Mouse (Mus musculus) right cerebral cortex, postnatal 4 days (tissue): ENCODE measurements around the gene Paxx.
A peak's percentile ranks its signal among the peaks of the same experiment; 100 is the strongest.

ENCODE experiments used
- DNase-seq: peaks from one replicate; pipeline ENCODE4 v3.0.0-alpha.2; 2022

Gene Paxx

DNA sequence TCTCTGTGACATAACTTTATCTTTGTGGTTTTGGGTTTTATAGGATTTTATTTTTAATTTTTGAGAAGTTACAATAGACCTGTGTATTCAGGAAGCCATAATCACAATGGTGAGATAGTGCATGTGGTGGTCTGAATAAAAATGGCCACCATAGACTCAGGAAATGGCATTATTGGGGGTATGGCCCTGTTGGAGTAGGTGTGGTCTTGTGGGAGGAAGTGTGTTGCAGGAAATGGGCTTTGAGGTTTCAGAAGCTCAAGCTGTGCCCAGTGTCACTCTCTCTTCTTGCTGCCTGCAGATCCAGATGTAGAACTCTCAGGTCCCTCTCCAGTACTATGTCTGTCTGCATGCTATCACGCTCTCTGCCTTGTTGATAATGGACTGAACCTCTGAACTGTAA, 19.6 kb upstream of the Paxx start:
- no peak for DNase-seq

DNA sequence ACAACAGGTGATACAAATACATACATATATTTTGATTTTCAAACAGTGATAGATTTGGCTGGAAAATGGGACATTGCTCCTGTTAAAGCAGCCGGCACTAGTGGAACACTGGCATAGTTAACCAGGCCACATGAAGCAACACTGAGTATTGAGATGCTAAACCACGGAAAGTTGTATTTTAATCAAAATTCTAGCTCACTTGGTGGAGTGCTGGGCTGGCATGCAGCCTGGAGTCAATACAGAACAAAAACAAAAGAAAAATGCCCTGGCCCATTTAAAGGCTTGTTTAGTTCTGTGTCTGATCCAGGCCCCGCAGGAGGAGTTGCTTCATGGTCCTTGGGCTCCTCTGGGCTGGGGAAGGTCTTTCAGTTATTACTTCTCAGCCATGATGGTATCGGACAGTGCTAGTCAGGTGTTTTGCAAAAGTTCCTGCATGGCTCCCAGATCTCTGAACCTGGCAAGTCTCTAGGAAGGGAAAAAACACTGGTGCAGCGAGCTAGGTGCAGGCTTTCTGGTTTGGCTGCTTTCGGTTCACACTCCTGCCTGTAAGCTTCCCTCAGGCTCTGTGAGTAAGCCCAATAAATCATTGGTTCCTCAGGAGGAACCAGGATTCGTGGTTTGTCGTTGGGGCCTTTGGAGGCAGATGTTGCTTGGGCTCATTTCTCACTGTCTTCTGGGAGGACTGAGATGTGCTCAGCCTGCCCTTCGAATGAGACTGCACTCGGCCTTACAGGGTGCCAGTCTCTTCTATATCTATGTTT, 18.8 kb upstream of the Paxx start:
- no peak for DNase-seq

DNA sequence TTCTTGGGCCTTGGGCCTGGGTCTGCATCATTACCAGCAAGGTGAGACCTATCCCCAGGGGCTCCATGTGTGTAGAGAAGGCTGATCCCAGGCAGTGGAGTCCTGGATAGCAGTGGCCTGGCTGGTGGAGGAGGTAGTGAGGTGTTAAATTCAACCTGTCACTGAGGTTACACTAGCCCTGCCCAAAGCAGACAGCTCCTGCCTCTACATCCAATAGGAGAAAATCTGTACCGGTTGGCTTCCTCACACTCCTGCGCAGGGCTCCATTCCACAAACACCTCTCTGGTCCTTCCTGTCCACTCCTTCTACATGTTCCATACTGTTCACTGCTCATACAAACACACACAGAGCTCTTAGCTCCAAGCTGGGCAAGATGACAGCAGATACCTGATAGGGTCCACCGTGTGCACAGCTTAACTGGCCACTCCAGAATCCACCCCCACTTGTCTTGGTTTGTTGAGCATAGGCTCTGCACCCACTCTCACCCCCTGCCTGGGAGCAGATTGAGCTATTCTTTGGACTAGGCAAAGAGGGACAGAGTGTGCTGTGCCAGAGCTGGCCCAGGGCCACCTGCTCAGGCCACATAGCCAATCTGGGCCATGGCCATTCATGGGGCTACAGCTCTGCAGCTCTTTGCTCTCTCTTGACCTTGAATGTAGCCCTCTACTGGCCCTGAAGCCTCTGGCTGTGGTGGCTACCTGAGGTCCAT, 17.2 kb upstream of the Paxx start:
- no peak for DNase-seq

DNA sequence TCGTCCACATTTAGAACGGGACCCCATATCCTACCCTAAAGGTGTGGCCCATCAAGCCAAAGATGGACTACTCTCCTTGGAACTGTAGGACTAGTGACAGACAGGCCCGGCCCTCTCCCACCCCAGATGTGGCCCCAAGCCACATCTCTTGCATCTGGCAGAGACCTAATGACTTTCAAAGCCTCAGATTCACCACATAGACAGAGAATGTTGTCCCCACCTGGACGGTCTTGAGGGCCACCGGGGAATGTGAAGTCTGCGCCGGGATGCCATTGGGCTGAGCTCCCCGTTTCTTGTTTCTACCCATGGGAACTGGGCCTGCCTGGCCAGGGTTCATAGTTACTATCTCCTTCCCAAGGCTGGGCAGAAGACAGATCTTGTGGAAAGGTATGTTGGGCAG, 16.6 kb upstream of the Paxx start:
- DNase-seq: no peak

DNA sequence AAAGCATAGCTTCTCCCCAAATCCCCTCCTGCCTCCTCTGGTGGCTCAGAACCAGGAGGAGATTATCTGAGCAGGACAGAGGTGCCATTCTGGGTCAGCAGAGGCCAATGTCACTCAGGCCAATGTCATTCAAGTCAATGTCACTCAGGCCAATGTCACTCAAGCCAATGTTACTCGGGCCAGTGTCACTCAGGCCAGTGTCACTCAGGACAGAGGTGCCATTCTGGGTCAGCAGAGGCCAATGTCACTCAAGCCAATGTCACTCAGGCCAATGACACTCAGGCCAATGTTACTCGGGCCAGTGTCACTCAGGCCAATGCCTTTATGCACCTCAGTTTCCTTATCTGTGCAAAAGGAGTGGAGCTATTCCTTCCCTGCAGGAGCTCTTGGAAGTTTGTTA, 11.7 kb upstream of the Paxx start:
- DNase-seq: no peak

DNA sequence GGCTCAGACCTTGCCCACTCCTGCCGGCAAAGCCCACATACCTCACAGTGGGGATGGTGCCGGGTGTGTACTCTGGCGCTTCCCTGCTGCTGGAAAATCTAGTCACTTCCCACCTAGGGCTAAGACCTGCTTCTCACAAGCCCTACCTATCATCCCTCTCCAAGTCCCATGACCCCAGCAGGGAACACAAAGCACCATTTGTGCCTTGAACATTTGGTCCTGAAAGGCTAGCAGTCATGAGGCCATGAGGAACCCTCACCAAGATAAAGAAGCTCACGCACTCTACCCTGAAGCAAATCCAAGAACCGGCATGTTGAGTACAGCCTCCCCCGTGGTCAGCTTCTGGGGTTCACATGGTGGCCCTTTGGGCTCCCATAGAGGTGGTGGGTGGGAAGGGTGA, 9.1 kb upstream of the Paxx start, which contains the start of gene Ptgds:
TSS of gene Ptgds (minus strand) at position 78 of the 400 bp plus-strand sequence.
- no peak for DNase-seq

DNA sequence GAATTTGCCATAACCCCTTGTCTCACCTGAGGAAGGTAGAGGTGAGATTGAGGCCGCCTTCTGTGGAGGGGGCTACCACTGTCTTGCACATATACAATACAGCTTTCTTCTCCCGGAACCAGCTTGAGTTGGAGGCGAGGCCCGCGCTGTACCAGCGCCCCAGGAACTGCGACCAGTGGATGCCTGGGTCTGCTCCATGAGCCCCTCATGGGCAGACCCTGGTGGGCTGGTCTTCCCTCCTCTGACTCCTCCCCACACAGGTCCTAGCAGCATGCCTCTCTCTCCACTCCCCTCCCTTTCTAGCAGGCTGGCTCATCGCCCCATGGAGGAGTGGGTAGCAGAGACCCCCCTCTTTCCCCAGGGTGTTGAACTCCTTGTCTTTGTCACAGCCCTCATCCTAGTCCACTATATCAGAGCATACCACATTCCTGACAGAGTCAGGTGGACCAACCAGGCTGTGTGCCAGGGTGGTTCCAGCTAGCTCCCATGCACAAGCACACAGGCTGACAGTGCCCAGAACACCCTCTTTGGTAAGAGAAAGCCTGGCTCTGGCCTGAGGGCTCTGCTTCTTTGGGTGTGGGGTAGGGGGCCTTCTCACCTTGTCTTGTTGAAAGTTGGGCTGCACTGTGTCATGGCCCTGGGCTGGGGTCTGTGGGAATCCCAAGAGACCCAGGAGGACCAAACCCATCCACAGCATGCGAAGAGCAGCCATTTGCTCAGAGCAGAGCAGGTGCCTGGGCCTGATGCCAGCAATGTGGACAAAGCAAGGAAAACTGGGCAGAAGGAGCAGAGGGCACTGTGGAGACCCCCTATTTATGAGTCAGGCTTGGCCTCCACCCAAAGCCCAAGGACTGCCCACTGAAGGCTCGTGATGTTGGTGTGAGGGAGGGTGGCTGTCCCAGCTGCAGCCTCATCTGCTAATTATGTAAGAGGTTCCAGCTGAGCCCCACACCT, 8.3 kb upstream of the Paxx start:
- DNase-seq: peak; percentile 65

DNA sequence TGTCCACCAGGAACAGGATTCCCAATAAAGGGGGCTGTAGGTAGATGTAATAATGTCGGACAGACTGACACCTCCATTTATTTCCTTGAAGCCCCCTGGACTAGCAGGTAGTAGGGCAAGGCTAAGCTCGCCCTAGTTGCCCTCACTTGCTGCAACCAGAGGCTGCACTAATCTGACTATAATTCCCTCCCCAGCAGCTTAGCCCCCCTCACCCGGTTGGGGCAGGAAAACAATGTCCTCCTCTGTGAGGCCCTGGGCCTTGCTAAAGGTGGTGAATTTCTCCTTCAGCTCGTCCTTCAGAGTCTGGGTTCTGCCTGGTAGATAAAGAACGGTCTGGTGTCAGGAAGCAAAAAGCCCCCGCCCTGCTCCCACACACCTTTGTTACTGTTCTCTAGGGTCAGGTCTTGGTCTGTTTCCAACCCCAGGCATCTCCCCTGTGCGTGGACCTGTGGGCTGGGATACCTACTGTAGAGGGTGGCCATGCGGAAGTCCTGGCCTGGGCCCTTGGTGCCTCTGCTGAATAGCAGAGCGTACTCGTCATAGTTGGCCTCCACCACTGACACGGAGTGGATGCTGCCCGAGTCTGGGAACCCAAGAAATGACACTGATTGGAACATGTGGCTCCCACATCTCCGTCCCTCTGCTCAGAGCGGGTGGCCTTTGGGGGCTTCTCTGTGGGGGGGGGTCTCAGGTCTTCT, 6.9 kb upstream of the Paxx start:
- DNase-seq: no peak

DNA sequence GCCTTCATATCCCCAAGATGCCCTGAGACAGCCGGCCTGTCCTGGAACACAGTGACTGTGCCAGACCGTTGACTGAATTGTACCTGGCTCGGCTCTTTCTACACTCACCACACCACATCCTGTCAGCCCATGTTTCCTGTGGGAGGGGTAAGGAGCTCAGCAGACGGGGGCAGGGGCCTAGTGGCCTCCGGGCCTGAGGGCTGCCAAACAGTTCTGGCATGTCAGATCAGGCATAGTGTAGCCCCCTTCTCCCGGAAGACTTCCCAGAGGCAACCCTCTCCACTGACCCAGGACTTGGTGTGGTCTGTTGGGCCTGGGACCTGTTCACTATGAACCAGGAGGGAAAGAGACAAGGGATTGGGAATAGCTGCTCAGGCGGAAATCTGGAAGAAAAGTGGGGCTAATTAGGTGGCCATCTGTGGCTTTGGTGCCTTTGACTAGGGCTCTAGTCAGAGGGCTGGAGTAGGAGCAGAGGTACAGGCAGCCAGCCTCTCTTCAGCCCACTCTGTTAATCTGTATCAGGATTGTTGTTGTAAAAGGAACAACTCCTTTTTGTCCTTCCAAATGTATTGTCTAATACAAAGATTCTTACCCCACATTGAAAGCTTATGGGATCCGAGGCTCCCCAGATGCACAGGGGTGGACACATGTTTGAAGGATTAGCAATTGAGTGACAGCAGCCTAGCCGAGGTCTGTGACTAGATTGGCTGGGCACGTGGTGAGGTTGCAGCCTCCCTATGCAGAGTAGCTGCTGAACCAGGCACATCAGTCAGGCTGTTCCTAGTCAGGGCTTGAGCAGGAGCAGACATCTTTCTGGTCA, 5.1 kb upstream of the Paxx start:
- no peak for DNase-seq

DNA sequence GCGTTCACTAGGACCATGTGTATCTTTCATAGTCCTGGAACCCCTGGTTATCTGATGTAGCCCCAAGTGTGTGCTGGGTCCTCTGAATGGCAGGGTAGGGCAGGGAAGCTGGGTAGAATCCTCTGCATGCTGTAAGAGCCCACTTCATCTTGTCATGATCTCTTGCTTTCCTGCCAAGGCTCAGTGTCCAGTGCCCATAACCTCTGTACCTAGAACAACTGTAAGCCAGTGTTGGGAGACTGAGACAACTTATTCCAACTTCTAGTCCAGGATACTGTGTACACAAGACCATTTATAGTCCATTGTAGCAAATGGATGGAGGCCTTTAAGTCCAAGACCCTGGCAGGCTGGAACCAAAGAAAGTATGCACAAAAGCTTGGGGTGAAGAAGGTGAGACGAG, 4.4 kb upstream of the Paxx start:
- DNase-seq: no peak

DNA sequence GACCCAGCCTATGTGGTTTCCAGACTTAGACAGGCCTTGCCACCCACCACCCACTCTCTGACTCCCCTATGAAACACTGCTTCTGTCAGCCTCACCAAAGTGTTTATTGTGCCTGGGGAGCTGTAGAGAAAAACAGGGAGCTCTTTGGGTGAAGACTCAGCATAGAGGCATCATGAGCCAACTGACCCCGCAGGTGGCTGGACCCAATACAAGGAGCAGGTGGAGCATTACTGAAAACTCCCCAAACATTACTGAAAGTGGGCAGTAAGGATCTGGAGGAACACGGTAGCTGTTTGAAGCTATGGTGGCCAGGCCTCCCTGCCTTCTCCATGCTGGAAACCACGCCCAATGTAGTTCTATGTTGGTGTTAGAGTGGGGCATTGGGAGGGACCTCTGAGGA, 2.7 kb upstream of the Paxx start:
- no peak for DNase-seq

DNA sequence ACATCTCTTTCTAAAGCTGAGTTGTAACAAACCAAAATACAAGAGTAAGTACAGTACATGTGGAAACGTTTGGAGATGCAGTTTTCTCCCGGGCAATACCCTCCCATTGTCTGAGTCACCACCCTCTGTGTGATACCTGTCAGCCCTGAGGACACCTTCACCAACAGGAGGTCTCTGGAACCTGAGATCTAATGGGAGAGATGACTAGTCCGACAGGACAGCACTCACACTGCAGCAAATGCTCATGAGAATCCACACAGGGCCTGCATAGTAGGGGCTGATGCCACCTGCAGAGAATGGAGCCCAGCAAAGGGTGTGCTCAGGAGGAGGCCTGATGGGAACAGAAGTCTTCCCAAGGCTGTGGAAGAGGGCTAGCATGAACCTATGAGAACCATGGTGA, 513 bp upstream of the Paxx start:
- no peak for DNase-seq

DNA sequence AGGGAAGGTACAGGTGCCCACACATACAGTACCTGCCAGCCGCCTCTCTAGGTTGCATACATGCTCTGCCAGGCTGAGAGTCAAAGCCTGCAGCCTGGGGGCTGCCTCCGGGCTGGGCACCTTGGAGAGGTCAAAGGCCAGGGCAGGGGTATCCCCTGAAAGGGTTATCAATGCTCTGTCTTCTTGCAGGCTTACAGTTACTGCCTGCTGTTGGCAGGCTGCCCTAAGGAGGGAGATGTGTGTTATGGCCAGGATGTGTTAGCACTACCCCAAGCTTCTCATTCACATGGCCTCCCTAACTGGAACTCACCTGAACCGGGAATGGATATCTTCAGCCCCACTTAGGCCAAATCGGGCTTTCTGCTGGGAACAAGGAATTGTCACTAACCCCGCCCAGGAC, 759 bp downstream of the Paxx start:
- peak; percentile 43 for DNase-seq

DNA sequence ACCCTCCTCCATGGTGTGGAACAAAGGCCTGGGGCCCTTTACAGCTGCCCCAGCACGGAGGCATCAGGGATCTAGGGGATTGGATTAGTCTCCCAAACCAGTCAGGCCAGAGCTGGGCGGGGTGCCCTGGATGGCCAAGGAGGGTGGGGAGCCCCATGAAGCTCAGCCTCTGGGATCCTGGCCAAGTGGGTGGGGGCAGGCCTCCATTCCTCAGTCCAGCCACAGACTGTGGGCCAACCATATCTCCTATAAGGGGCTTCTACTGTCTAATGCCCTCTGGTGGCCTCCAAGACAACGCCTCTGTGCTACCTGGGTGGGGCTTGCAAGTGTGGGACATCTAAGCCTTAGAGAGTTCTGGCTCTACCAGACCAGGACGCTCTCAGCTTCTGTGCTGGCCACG, 2.0 kb downstream of the Paxx start:
- DNase-seq: peak; percentile 42

DNA sequence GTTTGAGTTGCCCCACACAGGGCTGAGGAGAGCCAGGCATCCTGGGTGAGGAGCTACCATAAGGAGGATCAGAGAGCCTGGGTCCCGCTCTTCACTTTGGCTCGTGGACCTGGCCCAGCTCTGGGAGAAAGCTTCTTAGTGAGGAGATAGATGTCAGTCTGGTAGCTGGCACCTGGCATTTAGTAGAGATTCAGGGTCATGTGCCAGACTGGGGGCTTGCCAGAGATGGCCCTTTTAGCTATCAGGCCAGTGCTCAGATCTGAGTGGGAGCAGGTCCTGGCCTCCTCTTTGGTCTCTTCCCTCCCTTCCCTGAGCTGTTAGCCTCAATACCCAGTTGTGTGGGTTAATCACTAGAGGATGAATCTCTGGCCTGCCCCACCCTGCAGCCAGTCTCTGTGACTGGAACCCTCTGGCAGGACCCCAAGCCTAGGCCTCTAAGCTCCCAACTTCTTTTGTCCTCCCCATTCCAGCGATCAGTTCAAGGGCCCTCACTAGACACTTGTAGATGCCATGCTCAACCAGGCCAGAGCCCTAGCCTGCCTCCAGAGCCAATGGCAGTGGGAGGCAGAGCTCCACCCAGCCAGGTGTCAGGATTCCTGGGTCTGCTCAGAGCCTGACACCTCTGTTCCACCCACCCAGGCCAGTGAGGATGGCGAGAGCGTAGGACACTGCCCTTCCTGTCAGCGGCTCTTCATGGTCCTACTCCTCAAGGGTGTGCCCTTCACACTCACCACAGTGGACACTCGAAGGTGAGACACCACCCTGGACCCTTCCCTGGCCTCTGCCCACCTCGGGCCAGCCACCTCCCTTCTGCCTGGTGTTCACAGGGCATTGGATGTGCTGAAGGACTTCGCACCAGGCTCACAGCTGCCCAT, 3.6 kb downstream of the Paxx start:
- DNase-seq: no peak

DNA sequence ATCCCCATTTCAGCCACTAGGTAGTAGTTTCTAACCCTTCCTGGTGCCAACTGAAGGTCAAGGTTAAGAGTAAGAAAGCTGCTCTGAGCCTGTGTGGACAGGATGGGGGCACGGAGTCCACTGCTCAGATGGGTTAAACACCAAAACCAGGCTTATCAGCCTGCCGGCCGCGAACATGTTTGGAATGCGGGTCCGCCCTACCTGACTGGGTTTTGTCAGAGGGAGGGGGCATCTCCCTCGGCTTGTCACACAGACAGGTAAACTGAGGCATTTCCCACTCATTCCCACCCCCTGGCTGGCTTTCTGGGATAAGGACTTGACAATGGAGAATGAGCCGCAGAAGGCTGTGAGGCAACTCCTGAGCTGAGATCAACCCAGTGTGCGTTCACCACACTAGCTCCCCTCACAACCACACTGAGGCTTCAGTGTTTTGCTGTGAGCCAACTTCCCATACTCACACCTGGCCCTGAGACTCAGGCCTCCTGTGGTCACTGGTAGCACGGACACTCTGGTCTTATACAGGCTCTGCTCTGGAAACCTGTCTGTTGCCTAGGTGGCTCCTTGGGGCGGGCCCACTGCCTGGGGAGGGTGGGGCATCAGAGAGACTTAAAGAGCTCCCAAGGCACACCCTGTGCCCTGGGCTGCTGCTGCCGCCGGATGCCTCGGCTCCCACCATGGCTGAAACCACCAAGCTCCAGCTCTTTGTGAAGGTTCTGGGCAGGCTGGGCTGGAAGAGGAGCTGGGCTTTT, 4.5 kb downstream of the Paxx start, which contains the start of gene Clic3:
TSS of gene Clic3 (plus strand) at position 634 of the 749 bp plus-strand sequence.
- no peak for DNase-seq

DNA sequence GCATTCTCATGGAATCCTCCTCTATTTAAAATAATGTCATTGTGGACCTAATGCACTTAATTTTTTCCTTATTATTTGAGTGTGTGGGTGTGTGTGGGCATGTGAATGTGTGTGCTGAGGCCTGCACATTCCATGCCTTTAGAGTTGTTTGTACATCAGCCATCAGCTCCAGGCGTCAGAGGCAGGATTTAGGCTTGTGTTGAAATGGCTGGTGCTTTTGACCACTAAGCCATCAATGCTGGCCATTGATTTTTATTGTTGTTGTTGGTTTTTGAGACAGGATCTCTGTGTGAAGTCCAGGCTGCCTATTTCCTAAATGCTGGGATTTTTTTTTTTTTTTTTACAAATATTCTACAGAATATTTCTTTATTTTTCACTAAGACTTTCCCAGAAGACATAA, 7.9 kb downstream of the Paxx start:
- no peak for DNase-seq

DNA sequence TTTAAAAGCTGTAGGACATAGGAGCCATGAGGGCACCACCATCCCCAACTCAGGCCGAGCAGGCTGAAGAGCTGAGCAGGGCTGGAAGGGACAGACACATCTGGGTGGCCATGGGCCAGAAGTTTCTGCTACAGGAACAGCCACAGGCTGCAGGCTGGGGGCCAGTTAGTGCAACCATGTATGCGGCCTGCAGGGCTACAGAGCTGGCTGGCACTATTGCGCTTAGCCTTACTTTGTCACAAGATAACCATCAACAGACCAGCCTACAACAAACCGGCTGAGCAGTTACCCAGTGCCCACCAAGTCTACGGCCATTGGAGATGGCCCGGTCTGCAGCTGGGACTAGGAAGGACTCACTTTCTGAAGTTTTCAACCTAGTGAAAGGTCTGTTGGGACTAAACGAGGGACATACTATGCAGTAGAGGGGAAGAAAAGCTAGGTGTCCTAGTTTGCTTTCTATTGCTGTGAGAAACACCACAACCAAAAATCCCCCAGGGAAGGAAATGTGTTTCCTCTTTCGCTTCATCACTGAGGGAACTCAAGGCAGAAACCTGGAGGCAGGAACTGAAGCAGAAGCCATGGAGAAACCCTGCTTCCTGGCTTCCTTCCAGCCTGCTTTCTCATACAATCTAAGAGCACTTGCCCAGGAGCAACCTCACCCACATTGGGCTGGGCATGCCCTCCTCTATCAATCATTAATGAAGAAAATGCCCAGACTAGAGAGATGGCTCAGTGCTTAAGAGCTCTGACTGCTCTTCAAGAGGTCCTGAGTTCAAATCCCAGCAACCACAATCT, 9.8 kb downstream of the Paxx start:
- DNase-seq: no peak

DNA sequence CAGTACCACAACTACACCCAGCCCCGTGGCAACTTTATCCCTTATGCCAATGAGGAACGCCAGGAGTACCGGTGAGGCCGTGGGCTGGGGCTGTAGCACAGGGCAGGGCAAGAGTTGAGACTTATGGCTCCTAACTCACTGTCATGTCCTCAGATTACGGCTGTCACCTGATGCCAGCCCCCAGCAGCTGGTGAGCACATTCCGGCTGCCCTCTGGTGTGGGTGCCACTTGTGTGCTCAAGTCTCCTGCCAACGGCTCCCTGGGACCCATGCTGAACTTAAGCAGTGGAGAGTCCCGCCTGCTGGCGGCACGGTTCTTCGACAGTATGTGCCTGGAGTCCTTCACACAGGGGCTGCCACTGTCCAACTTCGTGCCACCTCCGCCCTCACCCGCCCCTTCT, 18.2 kb downstream of the Paxx start:
- no peak for DNase-seq
